Mouse (Mus musculus) liver, embryonic 14.5 days (tissue): ENCODE data around the gene Plxnb2.

ENCODE experiments used
- CTCF ChIP-seq: IDR thresholded peaks from 2 replicates; pipeline ENCODE4 v1.5.1; 2016; ENCODE audit warnings: antibody characterized with exemption, low read depth, control low read depth
- EP300 ChIP-seq: IDR thresholded peaks from 2 replicates; pipeline ENCODE4 v1.6.1; 2016; ENCODE audit warnings: antibody characterized with exemption, low read depth

DNA sequence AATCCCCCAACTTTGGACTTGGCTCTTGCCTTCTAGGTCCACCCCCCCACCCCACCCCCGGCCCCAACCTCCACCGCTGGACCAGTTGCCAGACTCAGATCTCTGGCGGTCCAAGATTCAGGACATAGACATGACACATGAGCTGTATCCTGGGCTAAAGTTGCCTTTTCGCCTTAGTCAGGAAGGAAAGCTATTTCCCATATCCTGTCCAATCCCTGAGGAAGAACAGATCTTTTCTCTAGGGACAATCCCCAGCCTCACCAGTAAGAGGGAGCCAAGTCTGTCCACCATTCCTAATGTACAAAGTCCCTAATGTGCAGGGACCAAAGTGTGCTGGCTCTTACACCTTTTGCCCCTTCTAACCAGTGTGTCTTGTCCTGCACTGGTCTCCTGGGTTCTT is 38.7 kb downstream of the Plxnb2 start:
- TF ChIP-seq CTCF (no peak), EP300 (no peak)
